24 mouse cellular contexts compared by ENCODE assay signal in genomic region chr7:99823045-99823663, GRCm38 (mm10). TPM values are rescaled to one million over a fixed set of nuclear protein-coding genes. Genes with fewer than 3 reads are reported as not detected.
DNase-seq lines count a peak whose midpoint lies in the region; ATAC-seq lines count a peak whose summit lies in the region.
"Had no signal": no experiment of that assay in that cellular context is flagged by ENCODE, and none has a peak within 500 bp of the region (broad histone marks: within the 10 kb centered on the region; RNA-seq: fewer than 3 reads in every experiment).

No protein-coding gene starts in this region.

- peak; percentile 57 for ATAC-seq in inflammation-experienced regulatory T-cells, adult 6 months
- no peak for ATAC-seq in granulocyte monocyte progenitor cell, adult 5-6 weeks (replicated peaks; ENCODE audit: poor library complexity, severe bottlenecking)

- peak; percentile 80 for DNase-seq in heart, adult 11 months
- no peak for DNase-seq in heart, adult 9 months (ENCODE audit: low spot score in 2 of 2)
- peak; percentile 60 for DNase-seq in CD4-positive, CD25-positive, alpha-beta regulatory T cell, adult 2 months (ENCODE audit: low read depth, low spot score)
- DNase-seq in naive thymus-derived CD4-positive, alpha-beta T cell, adult 2 months (ENCODE audit: low read depth): peak; percentile 35
- no peak for DNase-seq in right cerebral cortex, postnatal 4 days
- DNase-seq in urinary bladder, postnatal 14 days (ENCODE audit: low spot score): no peak
- DNase-seq: adrenal gland, adult 8-10 months; cerebellum, adult 2 months; gastrocnemius, postnatal 25 days; kidney, adult 2 months; kidney, postnatal 36 days had no signal

RNA-seq across cellular contexts. Expression of gene Neu3, which starts 5.1 kb away (rescaled TPM):
- 10 to 100 TPM; 27.1 to 30.3 (median 28.6) TPM for polyA plus RNA-seq in inflammation-experienced regulatory T-cells, adult 6 months (2017; shearing (Covaris generic))
- total RNA-seq in granulocyte monocyte progenitor cell, adult 5-6 weeks (2014; fragmentation: Nextera tagmentation): 1.7 and 4.6 TPM in 2 replicates
- 0.82 and 1.3 TPM in 2 replicates for total RNA-seq in granulocyte monocyte progenitor cell, adult 5-6 weeks (2017)

RNA-seq across cellular contexts. Expression of gene Xrra1, which starts 35.8 kb away (rescaled TPM):
- not detected for polyA plus RNA-seq in inflammation-experienced regulatory T-cells, adult 6 months (2017; shearing (Covaris generic))
- total RNA-seq in granulocyte monocyte progenitor cell, adult 5-6 weeks (2014; fragmentation: Nextera tagmentation): 1.3 TPM in 1 of 2 replicates, not detected in the other
- not detected in 2 replicates for total RNA-seq in granulocyte monocyte progenitor cell, adult 5-6 weeks (2017)
- total RNA-seq: common myeloid progenitor, adult 5-6 weeks had no signal

RNA-seq across cellular contexts. Expression of gene Spcs2, which starts 40.1 kb away (rescaled TPM):
- polyA plus RNA-seq in inflammation-experienced regulatory T-cells, adult 6 months (2017; shearing (Covaris generic)): 100 to 1,000 TPM; 456 to 534 (median 479) TPM
- 253 and 308 TPM in 2 replicates for total RNA-seq in granulocyte monocyte progenitor cell, adult 5-6 weeks (2014; fragmentation: Nextera tagmentation)
- 268 and 298 TPM in 2 replicates for total RNA-seq in granulocyte monocyte progenitor cell, adult 5-6 weeks (2017)

RNA-seq across cellular contexts. Expression of gene Olfr521, which starts 59.8 kb away (rescaled TPM):
- not detected for polyA plus RNA-seq in inflammation-experienced regulatory T-cells, adult 6 months (2017; shearing (Covaris generic))
- not detected in 2 replicates for total RNA-seq in granulocyte monocyte progenitor cell, adult 5-6 weeks (2014; fragmentation: Nextera tagmentation)
- not detected in 2 replicates for total RNA-seq in granulocyte monocyte progenitor cell, adult 5-6 weeks (2017)
- total RNA-seq: adrenal gland, adult 8-10 months; common myeloid progenitor, adult 5-6 weeks; gastrocnemius, postnatal 25 days; left cerebral cortex, adult 18-20 months; megakaryocyte progenitor cell, adult 5-6 weeks had no signal
- polyA plus RNA-seq: cerebellum, adult 2 months; embryonic facial prominence, embryonic 13.5 days; forebrain, embryonic 12.5 days; heart, embryonic 14.5 days; hindbrain, embryonic 15.5 days; kidney, adult 2 months; limb, embryonic 11.5 days; lung, embryonic 15.5 days; neural tube, embryonic 13.5 days; stomach, embryonic 15.5 days had no signal

Comparison
In these comparisons a context has a peak if more than half of its experiments do, and no peak if none do; other contexts are left out.
1. DNase-seq: peak in heart, adult 11 months (single experiment), CD4-positive, CD25-positive, alpha-beta regulatory T cell, adult 2 months (single experiment) and naive thymus-derived CD4-positive, alpha-beta T cell, adult 2 months (single experiment); none in heart, adult 9 months (0 of 2), right cerebral cortex, postnatal 4 days (single experiment) and urinary bladder, postnatal 14 days (single experiment).